In the genomic region with DNA sequence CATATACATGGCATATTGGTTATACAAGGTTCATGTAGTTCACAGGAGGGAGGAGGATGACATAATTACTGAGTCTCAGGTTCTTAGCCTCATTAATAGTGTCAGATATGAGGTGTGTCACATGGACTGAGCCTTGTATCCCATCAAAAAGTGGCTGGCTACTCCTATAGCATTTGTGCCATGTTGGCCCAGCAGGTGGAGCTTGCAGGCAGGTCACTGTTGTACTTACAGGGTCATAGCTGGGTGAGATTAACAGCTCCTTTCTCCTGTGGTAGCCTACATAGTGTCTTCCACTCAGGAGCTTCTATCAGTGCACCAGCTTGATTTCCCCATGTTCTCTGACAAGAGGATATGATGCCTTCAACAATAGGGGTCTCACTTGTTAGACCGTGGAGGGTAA, we compare ENCODE assay signal across 21 mouse cellular contexts.
A peak's percentile ranks its signal among the peaks of the same experiment; 100 is the strongest.
DNase-seq lines count a peak whose midpoint lies in the region; ATAC-seq and TF ChIP-seq lines count a peak whose summit lies in the region.
"Had no signal": no experiment of that assay in that cellular context is flagged by ENCODE, and none has a peak within 500 bp of the region (broad histone marks: within the 10 kb centered on the region; RNA-seq: fewer than 3 reads in every experiment).

No protein-coding gene starts in this region.

- H3K9me3 ChIP-seq in heart, postnatal 0 days (replicated peaks; ENCODE audit: control insufficient read depth, low read length) = no peaks in the 10 kb centered on the region
- H3K9me3 ChIP-seq in liver, postnatal 0 days (ENCODE audit: low read length) = no peaks in the 10 kb centered on the region
- no peaks in the 10 kb centered on the region for H3K9me3 ChIP-seq in liver, embryonic 11.5 days (ENCODE audit: control insufficient read depth, low read length)
- no peaks in the 10 kb centered on the region for H3K9me3 ChIP-seq in ES-Bruce4 (replicated peaks; ENCODE audit: control insufficient read depth, insufficient read depth, low read length, poor library complexity, severe bottlenecking)
- H3K9me3 ChIP-seq: forebrain, embryonic 13.5 days; heart, embryonic 15.5 days; hindbrain, embryonic 15.5 days; liver, embryonic 15.5 days; neural tube, embryonic 15.5 days had no signal

- TF ChIP-seq CTCF in heart, postnatal 0 days (IDR thresholded peaks at IDR 0.05; ENCODE audit: low read depth) = peak; percentile 16; the same call in 1 of the 2 replicates
- 0 out of 2 replicates have a peak, but pooled peaks have one; percentile 22 for TF ChIP-seq CTCF in liver, postnatal 0 days (IDR thresholded peaks at IDR 0.05; ENCODE audit: low read depth)
- peak; percentile 9 for TF ChIP-seq CTCF in ES-Bruce4 (IDR thresholded peaks at IDR 0.05; ENCODE audit: low read depth, low read length)

- no peak for ATAC-seq in heart, postnatal 0 days (ENCODE audit: insufficient read depth, low read depth)
- no peak for ATAC-seq in liver, postnatal 0 days
- no peak; the same call in 1 of the 2 replicates for ATAC-seq in liver, embryonic 11.5 days (replicated peaks; ENCODE audit: low FRiP score)
- peak; percentile 64 for ATAC-seq in megakaryocyte progenitor cell, adult 5-6 weeks (replicated peaks; ENCODE audit: poor library complexity)
- ATAC-seq: forebrain, embryonic 13.5 days had no signal

- H3K9ac ChIP-seq in heart, postnatal 0 days (replicated peaks; ENCODE audit: low read depth, low read length) = no peak overlapping the region
- no peak overlapping the region for H3K9ac ChIP-seq in liver, postnatal 0 days (replicated peaks)
- no peak overlapping the region for H3K9ac ChIP-seq in liver, embryonic 11.5 days (ENCODE audit: low read depth, low read length)
- no peak overlapping the region for H3K9ac ChIP-seq in ES-Bruce4 (ENCODE audit: low read depth, poor library complexity, severe bottlenecking)
- H3K9ac ChIP-seq: forebrain, embryonic 13.5 days; heart, embryonic 15.5 days; hindbrain, embryonic 15.5 days; liver, embryonic 15.5 days; neural tube, embryonic 15.5 days had no signal

- H3K27me3 ChIP-seq in heart, postnatal 0 days (ENCODE audit: control insufficient read depth, insufficient read depth, low read length) = no peaks in the 10 kb centered on the region
- no peaks in the 10 kb centered on the region for H3K27me3 ChIP-seq in liver, postnatal 0 days (ENCODE audit: insufficient read depth, low read length)
- H3K27me3 ChIP-seq in liver, embryonic 11.5 days (replicated peaks; ENCODE audit: control insufficient read depth, insufficient read depth, low read length) = no peaks in the 10 kb centered on the region
- H3K27me3 ChIP-seq in ES-Bruce4 (ENCODE audit: control insufficient read depth, insufficient read depth, low read length, poor library complexity, severe bottlenecking) = no peaks in the 10 kb centered on the region
- H3K27me3 ChIP-seq: forebrain, embryonic 13.5 days; heart, embryonic 15.5 days; hindbrain, embryonic 15.5 days; liver, embryonic 15.5 days; neural tube, embryonic 15.5 days had no signal

- no peak for TF ChIP-seq EP300 in heart, postnatal 0 days (IDR thresholded peaks at IDR 0.05; ENCODE audit: low read depth)
- no peak for TF ChIP-seq EP300 in liver, postnatal 0 days (IDR thresholded peaks at IDR 0.05; ENCODE audit: low read depth)
- no peak for TF ChIP-seq EP300 in ES-Bruce4 (IDR thresholded peaks at IDR 0.05; ENCODE audit: insufficient read depth, low read depth, low read length)

- H3K4me3 ChIP-seq in heart, postnatal 0 days (ENCODE audit: low read depth, low read length) = no peak overlapping the region
- H3K4me3 ChIP-seq in liver, postnatal 0 days (ENCODE audit: low read depth, low read length) = no peak overlapping the region
- H3K4me3 ChIP-seq in liver, embryonic 11.5 days (ENCODE audit: low read depth, low read length) = no peak overlapping the region
- H3K4me3 ChIP-seq in ES-Bruce4 (ENCODE audit: low read depth, low read length) = no peak overlapping the region
- H3K4me3 ChIP-seq: forebrain, embryonic 13.5 days; gastrocnemius, adult 2 months; heart, embryonic 15.5 days; hindbrain, embryonic 15.5 days; liver, embryonic 15.5 days; neural tube, embryonic 15.5 days had no signal

- no peaks in the 10 kb centered on the region for H3K4me1 ChIP-seq in heart, postnatal 0 days (ENCODE audit: control insufficient read depth, insufficient read depth)
- no peaks in the 10 kb centered on the region for H3K4me1 ChIP-seq in liver, postnatal 0 days (ENCODE audit: insufficient read depth)
- no peaks in the 10 kb centered on the region for H3K4me1 ChIP-seq in liver, embryonic 11.5 days (replicated peaks; ENCODE audit: control insufficient read depth, insufficient read depth, low read length)
- H3K4me1 ChIP-seq in ES-Bruce4 (ENCODE audit: control insufficient read depth, insufficient read depth, low read length) = no peaks in the 10 kb centered on the region
- H3K4me1 ChIP-seq: forebrain, embryonic 13.5 days; heart, embryonic 15.5 days; hindbrain, embryonic 15.5 days; liver, embryonic 15.5 days; neural tube, embryonic 15.5 days had no signal

- no peak overlapping the region for H3K27ac ChIP-seq in heart, postnatal 0 days (ENCODE audit: low read depth)
- H3K27ac ChIP-seq in liver, postnatal 0 days (ENCODE audit: low read depth) = no peak overlapping the region
- no peak overlapping the region for H3K27ac ChIP-seq in liver, embryonic 11.5 days (ENCODE audit: low read depth, low read length)
- no peak overlapping the region for H3K27ac ChIP-seq in ES-Bruce4 (ENCODE audit: insufficient read depth, low read length)
- H3K27ac ChIP-seq: forebrain, embryonic 13.5 days; gastrocnemius, adult 2 months; heart, embryonic 15.5 days; hindbrain, embryonic 15.5 days; liver, embryonic 15.5 days; neural tube, embryonic 15.5 days had no signal

- no peak overlapping the region for H3K4me2 ChIP-seq in heart, postnatal 0 days (ENCODE audit: low read depth, low read length)
- no peak overlapping the region for H3K4me2 ChIP-seq in liver, postnatal 0 days (ENCODE audit: low read depth, low read length)
- H3K4me2 ChIP-seq in liver, embryonic 11.5 days = no peak overlapping the region
- H3K4me2 ChIP-seq: forebrain, embryonic 13.5 days; heart, embryonic 15.5 days; hindbrain, embryonic 15.5 days; liver, embryonic 15.5 days; neural tube, embryonic 15.5 days had no signal

- DNase-seq in heart, postnatal 0 days (ENCODE audit: low spot score) = no peak
- no peak for DNase-seq in heart, postnatal 10 days
- no peak for DNase-seq in liver, postnatal 0 days
- no peak for DNase-seq in liver, embryonic 11.5 days (ENCODE audit: low spot score)
- DNase-seq in left cerebral cortex, postnatal 25 days (ENCODE audit: low spot score in 2 of 2) = no peak
- no peak for DNase-seq in layer of hippocampus, postnatal 14 days (ENCODE audit: low spot score in 2 of 2)
- DNase-seq: adrenal gland, postnatal 14 days; cerebellum, adult 8-10 months; cerebellum, postnatal 36 days; gastrocnemius, adult 2 months; kidney, adult 18-20 months; kidney, postnatal 14 days; right cerebral cortex, adult 18-20 months; thymus, postnatal 36 days had no signal

- WGBS in heart, postnatal 0 days = 89% methylated on average over 1 of the region's 1 CpGs
- WGBS in liver, postnatal 0 days (ENCODE audit: insufficient replicate concordance) = 82% methylated on average over 1 of the region's 1 CpGs
- WGBS in liver, embryonic 11.5 days = 73% methylated on average over 1 of the region's 1 CpGs

- TF ChIP-seq POLR2A in ES-Bruce4 (IDR thresholded peaks at IDR 0.05; ENCODE audit: insufficient read depth, low read length) = no peak

- intact Hi-C loops in heart, postnatal 10 days (cut with DNase I) = no loop called here
- intact Hi-C loops in left cerebral cortex, postnatal 25 days (cut with DNase I) = no loop called here

- no peaks in the 10 kb centered on the region for H3K36me3 ChIP-seq in heart, postnatal 0 days (replicated peaks; ENCODE audit: control insufficient read depth, insufficient read depth, low read length)
- no peaks in the 10 kb centered on the region for H3K36me3 ChIP-seq in liver, postnatal 0 days (replicated peaks; ENCODE audit: insufficient read depth, low read length)
- H3K36me3 ChIP-seq in liver, embryonic 11.5 days (ENCODE audit: control insufficient read depth, insufficient read depth, low read length) = no peaks in the 10 kb centered on the region
- H3K36me3 ChIP-seq in ES-Bruce4 (ENCODE audit: control insufficient read depth, insufficient read depth, low read length, poor library complexity, severe bottlenecking) = no peaks in the 10 kb centered on the region
- H3K36me3 ChIP-seq: heart, embryonic 15.5 days; hindbrain, embryonic 15.5 days; liver, embryonic 15.5 days; neural tube, embryonic 15.5 days had no signal
